Mouse (Mus musculus): ENCODE results near the gene Trem3. TPM values are rescaled to one million over a fixed set of nuclear protein-coding genes. Genes with fewer than 3 reads are reported as not detected.

Trem3 gene
- polyA plus RNA-seq, 1 experiment, result not detected

- no peaks in the 10 kb centered on the region for H3K4me1 ChIP-seq (ENCODE audit: control insufficient read depth)
- H3K9me3 ChIP-seq (ENCODE audit: control insufficient read depth, low read length), result no peaks in the 10 kb centered on the region
- H3K4me3 ChIP-seq (replicated peaks), result no peak overlapping the region
- no peak for TF ChIP-seq GATA1 (IDR thresholded peaks at IDR 0.05; ENCODE audit: low read length)
- TF ChIP-seq TAL1 (IDR thresholded peaks at IDR 0.05; ENCODE audit: low read length), result no peak
- no peaks in the 10 kb centered on the region for H3K27me3 ChIP-seq (ENCODE audit: control insufficient read depth)
- H3K36me3 ChIP-seq (ENCODE audit: control insufficient read depth), result no peaks in the 10 kb centered on the region
Observed at GRCm38 (mm10) chr17:48235773-48236370, 11.7 kb upstream of the Trem3 start.

GRCm38 (mm10) chr17:48237621-48238020, 10.0 kb upstream of the Trem3 start:
- Histone ChIP-seq H3K27me3 (ENCODE audit: control insufficient read depth) (no peaks in the 10 kb centered on the region), H3K4me1 (ENCODE audit: control insufficient read depth) (no peaks in the 10 kb centered on the region), H3K4me3 (replicated peaks) (no peak overlapping the region), H3K36me3 (ENCODE audit: control insufficient read depth) (no peaks in the 10 kb centered on the region), H3K9me3 (ENCODE audit: control insufficient read depth, low read length) (no peaks in the 10 kb centered on the region)
- TF ChIP-seq GATA1 (IDR thresholded peaks at IDR 0.05; ENCODE audit: low read length), result no peak
- no peak for TF ChIP-seq TAL1 (IDR thresholded peaks at IDR 0.05; ENCODE audit: low read length)

- H3K4me3 ChIP-seq (replicated peaks), result no peak overlapping the region
- TF ChIP-seq TAL1 (IDR thresholded peaks at IDR 0.05; ENCODE audit: low read length) (no peak), GATA1 (IDR thresholded peaks at IDR 0.05; ENCODE audit: low read length) (no peak)
- H3K36me3 ChIP-seq (ENCODE audit: control insufficient read depth), result no peaks in the 10 kb centered on the region
- H3K4me1 ChIP-seq (ENCODE audit: control insufficient read depth), result peaks cover 2% of the 10 kb centered on the region
- H3K27me3 ChIP-seq (ENCODE audit: control insufficient read depth), result no peaks in the 10 kb centered on the region
- no peaks in the 10 kb centered on the region for H3K9me3 ChIP-seq (ENCODE audit: control insufficient read depth, low read length)
Observed at GRCm38 (mm10) chr17:48249039-48249438, 1.5 kb downstream of the Trem3 start.

GRCm38 (mm10) chr17:48249501-48249900, 1.9 kb downstream of the Trem3 start:
- Histone ChIP-seq H3K4me3 (replicated peaks) (no peak overlapping the region), H3K4me1 (ENCODE audit: control insufficient read depth) (peaks cover 4% of the 10 kb centered on the region), H3K36me3 (ENCODE audit: control insufficient read depth) (no peaks in the 10 kb centered on the region), H3K9me3 (ENCODE audit: control insufficient read depth, low read length) (no peaks in the 10 kb centered on the region), H3K27me3 (ENCODE audit: control insufficient read depth) (no peaks in the 10 kb centered on the region)
- TF ChIP-seq GATA1 (IDR thresholded peaks at IDR 0.05; ENCODE audit: low read length) (no peak), TAL1 (IDR thresholded peaks at IDR 0.05; ENCODE audit: low read length) (no peak)

GRCm38 (mm10) chr17:48250631-48251030, 3.1 kb downstream of the Trem3 start:
- no peaks in the 10 kb centered on the region for H3K9me3 ChIP-seq (ENCODE audit: control insufficient read depth, low read length)
- TF ChIP-seq TAL1 (IDR thresholded peaks at IDR 0.05; ENCODE audit: low read length) (no peak), GATA1 (IDR thresholded peaks at IDR 0.05; ENCODE audit: low read length) (no peak)
- no peak overlapping the region for H3K4me3 ChIP-seq (replicated peaks)
- H3K27me3 ChIP-seq (ENCODE audit: control insufficient read depth), result no peaks in the 10 kb centered on the region
- no peaks in the 10 kb centered on the region for H3K36me3 ChIP-seq (ENCODE audit: control insufficient read depth)
- peaks cover 7% of the 10 kb centered on the region for H3K4me1 ChIP-seq (ENCODE audit: control insufficient read depth)

GRCm38 (mm10) chr17:48256575-48256974, 9.0 kb downstream of the Trem3 start:
- no peak overlapping the region for H3K4me3 ChIP-seq (replicated peaks)
- H3K9me3 ChIP-seq (ENCODE audit: control insufficient read depth, low read length), result 0 out of 2 replicates have a peak, but pooled peaks cover 2% of the 10 kb centered on the region
- peaks cover 12% of the 10 kb centered on the region for H3K4me1 ChIP-seq (ENCODE audit: control insufficient read depth)
- H3K36me3 ChIP-seq (ENCODE audit: control insufficient read depth), result no peaks in the 10 kb centered on the region
- no peaks in the 10 kb centered on the region for H3K27me3 ChIP-seq (ENCODE audit: control insufficient read depth)
- no peak for TF ChIP-seq TAL1 (IDR thresholded peaks at IDR 0.05; ENCODE audit: low read length)
- TF ChIP-seq GATA1 (IDR thresholded peaks at IDR 0.05; ENCODE audit: low read length), result no peak

GRCm38 (mm10) chr17:48261868-48262267, 14.3 kb downstream of the Trem3 start:
- 0 out of 2 replicates have a peak, but pooled peaks cover 2% of the 10 kb centered on the region for H3K9me3 ChIP-seq (ENCODE audit: control insufficient read depth, low read length)
- H3K4me3 ChIP-seq (replicated peaks), result no peak overlapping the region
- no peak for TF ChIP-seq GATA1 (IDR thresholded peaks at IDR 0.05; ENCODE audit: low read length)
- no peak for TF ChIP-seq TAL1 (IDR thresholded peaks at IDR 0.05; ENCODE audit: low read length)
- H3K36me3 ChIP-seq (ENCODE audit: control insufficient read depth), result peaks cover 9% of the 10 kb centered on the region
- H3K27me3 ChIP-seq (ENCODE audit: control insufficient read depth), result no peaks in the 10 kb centered on the region
- peaks cover 37% of the 10 kb centered on the region for H3K4me1 ChIP-seq (ENCODE audit: control insufficient read depth)

- Histone ChIP-seq H3K36me3 (ENCODE audit: control insufficient read depth) (peaks cover 9% of the 10 kb centered on the region), H3K4me3 (replicated peaks) (no peak within 1 kb of the TSS), H3K9me3 (ENCODE audit: control insufficient read depth, low read length) (0 out of 2 replicates have a peak, but pooled peaks cover 2% of the 10 kb centered on the region), H3K4me1 (ENCODE audit: control insufficient read depth) (peaks cover 49% of the 10 kb centered on the region), H3K27me3 (ENCODE audit: control insufficient read depth) (no peaks in the 10 kb centered on the region)
- TF ChIP-seq TAL1 (IDR thresholded peaks at IDR 0.05; ENCODE audit: low read length) (no peak), GATA1 (IDR thresholded peaks at IDR 0.05; ENCODE audit: low read length) (no peak)
Observed at GRCm38 (mm10) chr17:48263741-48264362, 16.3 kb downstream of the Trem3 start, which contains the start of gene Treml4. TSS of gene Treml4 (plus strand) at chr17:48264295.

GRCm38 (mm10) chr17:48264662-48265061, 17.1 kb downstream of the Trem3 start:
- TF ChIP-seq TAL1 (IDR thresholded peaks at IDR 0.05; ENCODE audit: low read length) (no peak), GATA1 (IDR thresholded peaks at IDR 0.05; ENCODE audit: low read length) (no peak)
- peaks cover 57% of the 10 kb centered on the region for H3K4me1 ChIP-seq (ENCODE audit: control insufficient read depth)

More at GRCm38 (mm10) chr17:48264662-48265061, 17.1 kb downstream of the Trem3 start:
- Histone ChIP-seq H3K9me3 (ENCODE audit: control insufficient read depth, low read length) (0 out of 2 replicates have a peak, but pooled peaks cover 2% of the 10 kb centered on the region), H3K4me3 (replicated peaks) (no peak overlapping the region), H3K36me3 (ENCODE audit: control insufficient read depth) (peaks cover 15% of the 10 kb centered on the region), H3K27me3 (ENCODE audit: control insufficient read depth) (no peaks in the 10 kb centered on the region)

Measured in erythroblast, embryonic 14.5 days (primary cell).